Mouse (Mus musculus) heart, postnatal 25 days (tissue): ENCODE data around the gene Psmd12. TPM values are rescaled to one million over a fixed set of nuclear protein-coding genes. Genes with fewer than 3 reads are reported as not detected.

Source experiments
- DNase-seq: peaks from one replicate; pipeline ENCODE4 v3.0.0; 2022; ENCODE audit warnings: low spot score
- intact Hi-C: fragments of 180-260 bp; cut with DNase I; formaldehyde crosslinking; loops from one replicate; pipeline ENCODE4 v1.15.1; 2025
- total RNA-seq, 2 experiments: library from RNA; stranded (reverse); gene quantifications; 2 replicates each; pipeline ENCODE4 v1.2.3; 2021

Gene Psmd12
- total RNA-seq, 2 experiments from 2014 or later, result 84.7 to 87.4 TPM

DNA sequence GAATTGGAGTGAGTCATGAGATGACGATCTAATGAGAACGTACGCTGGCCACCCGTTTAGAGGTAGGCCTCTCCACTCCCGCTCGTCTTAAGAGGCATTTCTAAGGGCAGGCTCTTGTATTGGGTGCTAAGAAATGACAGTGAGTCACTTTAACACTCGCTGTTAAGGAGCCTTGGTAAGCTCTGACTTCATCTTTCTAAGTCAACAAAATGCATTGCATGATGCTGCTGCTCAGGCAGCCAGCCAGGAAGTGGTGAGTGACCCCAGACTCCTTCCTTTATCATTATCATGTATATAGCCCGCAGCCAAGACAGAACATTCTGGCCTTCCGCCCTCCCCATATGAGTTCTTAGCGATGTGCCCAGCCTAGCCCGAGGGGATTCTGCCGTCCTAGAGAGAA lies 21.0 kb upstream of the Psmd12 start:
- intact Hi-C loops, result no loop called here
- DNase-seq, result no peak

DNA sequence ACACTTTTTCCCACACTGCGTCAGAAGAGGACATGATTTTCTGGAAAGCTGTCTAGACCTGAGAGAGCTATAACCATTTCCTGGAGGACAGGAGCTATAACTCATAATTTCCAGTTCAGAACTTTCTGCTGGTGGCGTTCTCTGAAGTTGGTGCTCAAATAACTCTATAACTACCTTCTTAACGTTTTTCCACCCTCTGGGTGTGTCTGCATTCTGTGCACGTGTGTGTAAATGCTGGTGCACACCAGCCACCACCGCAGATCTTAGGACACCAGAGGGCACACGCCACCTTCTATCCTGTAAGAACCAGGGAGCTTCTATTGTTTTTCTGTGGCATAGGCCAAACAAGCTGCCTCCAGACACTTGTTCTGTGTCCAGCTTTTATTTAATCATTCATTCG lies 20.3 kb upstream of the Psmd12 start:
- intact Hi-C loops, result no loop called here
- no peak for DNase-seq

DNA sequence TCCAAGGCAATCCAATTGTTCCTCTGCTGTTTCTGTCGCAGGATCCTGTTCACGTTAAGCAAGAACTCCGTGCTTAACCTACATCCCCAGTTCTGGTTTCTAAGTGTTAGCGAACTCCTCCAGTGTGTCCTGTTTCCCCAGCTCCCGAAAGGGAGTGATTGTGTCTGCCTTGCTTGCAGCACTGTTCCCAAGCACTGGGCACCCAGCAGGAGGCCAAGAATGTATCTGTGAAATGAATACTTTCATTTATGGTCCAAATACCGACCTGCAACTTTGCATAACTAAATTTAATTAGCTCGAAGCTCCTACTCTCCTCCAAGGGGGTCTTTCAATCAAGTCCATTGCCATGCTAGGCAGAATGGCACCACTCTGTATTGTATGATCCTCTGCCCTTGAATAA lies 19.5 kb upstream of the Psmd12 start:
- no peak for DNase-seq
- intact Hi-C loops, result no loop called here

DNA sequence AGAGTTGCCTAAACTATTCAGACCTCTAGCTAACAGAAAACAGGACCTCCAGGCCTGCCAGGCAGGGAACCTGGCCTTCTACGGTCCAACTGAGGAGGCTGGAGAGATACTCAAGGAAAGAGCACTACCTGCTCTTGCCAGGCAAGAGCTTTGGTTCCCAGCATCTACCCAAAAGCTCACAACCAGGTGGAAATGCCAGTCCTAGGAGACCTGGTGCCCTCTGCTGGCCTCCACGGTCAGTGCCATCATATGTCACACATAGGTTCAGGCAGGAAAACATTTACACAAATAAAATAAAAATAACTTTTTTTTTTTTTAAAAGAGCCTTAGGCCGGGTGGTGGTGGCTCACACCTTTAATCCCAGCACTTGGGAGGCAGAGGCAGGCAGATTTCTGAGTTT lies 16.8 kb upstream of the Psmd12 start:
- no peak for DNase-seq
- intact Hi-C loops, result no loop called here

DNA sequence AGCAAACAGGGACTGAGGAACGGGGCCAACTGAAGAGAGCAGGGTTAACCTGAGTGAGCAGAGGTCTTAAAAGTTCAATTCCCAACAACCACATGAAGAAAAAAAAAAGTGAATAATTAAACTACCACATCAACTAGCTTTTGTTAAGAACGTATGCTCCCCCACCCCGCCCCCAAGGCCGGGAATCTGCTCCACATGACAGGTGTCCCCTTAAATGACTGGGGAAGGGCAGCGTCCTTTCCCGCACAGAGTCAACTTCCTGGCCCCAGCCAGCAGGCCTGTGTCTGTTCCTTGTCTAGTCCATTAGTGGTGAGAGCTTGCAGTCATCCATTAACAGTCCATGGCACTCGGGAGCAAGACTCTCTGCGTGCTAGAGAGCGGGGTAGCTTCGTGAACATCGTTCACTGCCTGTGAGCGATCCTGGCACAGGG lies 16.0 kb upstream of the Psmd12 start:
- DNase-seq, result no peak
- intact Hi-C loops, result no loop called here

DNA sequence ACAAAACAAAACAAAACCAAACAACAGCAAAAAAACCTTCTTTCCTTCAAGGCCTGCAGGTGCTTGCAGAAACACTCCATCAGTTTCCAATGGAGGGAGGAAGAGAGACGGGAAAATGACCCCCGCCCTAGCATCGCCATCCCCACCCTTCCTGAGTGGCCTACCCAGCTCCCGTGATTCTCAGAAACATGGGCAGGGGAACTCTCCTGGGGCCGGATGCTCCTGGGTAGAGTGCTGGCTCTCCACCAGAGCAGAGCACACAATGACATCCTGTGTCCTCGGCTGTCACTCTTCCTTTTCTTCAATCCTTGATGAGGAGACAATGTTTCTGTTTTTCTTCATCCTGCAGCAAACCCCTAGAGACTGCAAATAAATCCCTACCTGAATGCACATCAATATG lies 15.1 kb upstream of the Psmd12 start:
- DNase-seq, result no peak
- intact Hi-C loops, result loop anchor here (2.0 kb wide), 1 partner anchor 13 kb away; no protein-coding TSS in a partner anchor

DNA sequence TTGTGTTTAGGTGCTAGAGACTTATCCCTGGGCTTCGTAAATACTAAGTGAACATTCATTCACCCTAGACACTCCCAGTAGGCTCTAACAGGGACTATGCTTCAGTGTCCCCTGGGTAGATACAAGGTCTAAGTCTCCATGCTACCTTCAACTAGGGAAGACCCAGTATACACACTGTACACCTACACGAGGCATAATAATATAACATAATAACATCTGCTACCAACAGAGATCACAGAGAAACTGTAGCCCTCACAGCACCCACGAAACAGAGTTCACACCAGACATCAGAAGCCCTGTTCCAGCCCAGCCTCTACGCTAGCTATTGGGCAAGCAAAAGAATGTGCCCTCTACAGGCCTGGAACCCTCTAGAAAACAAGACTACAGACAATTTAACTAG lies 14.2 kb upstream of the Psmd12 start:
- DNase-seq, result no peak
- intact Hi-C loops, result loop anchor here (2.0 to 5.0 kb wide), 2 partner anchors 14 to 128 kb away; no protein-coding TSS in a partner anchor

DNA sequence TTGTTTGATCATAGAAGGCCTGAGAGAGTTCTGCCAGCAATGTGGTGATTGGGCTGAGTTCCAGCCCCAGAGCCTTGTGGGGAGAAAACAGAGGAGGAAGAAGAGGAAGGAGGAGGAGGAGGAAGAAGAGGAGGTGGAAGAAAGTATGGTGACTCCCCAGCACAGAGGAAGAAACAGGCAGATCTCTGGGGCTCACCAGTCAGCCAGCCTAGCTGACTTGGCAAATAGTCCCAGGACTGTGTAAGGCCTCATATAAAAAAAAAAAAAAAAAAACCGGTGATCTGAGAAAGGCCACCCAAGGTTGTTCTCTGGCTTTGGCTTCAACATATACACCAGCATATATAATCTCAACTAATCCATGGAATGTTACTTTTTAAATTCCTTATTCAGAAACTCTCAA lies 13.3 kb upstream of the Psmd12 start:
- intact Hi-C loops, result loop anchor here (2.0 to 5.0 kb wide), 3 partner anchors 15 to 129 kb away; no protein-coding TSS in a partner anchor
- no peak for DNase-seq

DNA sequence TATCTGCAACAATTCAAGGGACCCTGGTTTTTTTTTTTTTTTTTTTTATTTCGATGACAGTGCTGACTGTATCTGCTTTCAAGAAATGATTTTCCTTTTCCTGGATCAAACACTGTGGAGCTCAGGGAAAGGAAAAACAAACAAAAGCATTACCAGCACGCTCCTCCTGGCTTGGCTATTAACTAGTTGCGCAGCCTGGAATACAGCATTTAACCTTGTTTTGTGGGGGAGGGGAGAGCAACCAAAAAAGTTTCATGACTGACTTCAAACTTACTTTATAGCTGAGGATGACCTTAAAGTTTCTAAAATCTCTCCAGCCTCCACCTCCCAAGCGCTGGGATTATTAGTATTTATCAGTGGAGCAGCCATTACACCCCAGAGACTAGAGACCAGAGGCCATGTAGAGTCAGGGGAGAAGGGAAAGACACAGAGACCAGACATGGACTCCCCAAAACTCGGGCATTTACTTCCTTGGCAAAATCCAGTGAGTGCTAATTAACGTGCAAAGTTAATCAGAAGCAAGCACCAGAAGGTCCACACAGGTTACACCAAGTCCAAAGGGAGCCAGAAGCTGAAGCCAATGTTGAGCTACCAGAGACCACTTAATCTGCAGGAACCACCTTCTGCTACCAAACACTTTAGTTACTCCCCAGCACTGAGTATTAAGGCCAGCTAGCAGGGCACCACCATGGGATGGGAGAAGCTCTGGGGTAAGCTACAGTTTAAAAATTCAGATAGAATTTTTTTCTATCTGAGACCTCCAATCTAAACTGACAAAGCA lies 12.5 kb upstream of the Psmd12 start:
- intact Hi-C loops, result loop anchor here (2.0 to 5.0 kb wide), 2 partner anchors 86 to 130 kb away; no protein-coding TSS in a partner anchor
- no peak for DNase-seq

DNA sequence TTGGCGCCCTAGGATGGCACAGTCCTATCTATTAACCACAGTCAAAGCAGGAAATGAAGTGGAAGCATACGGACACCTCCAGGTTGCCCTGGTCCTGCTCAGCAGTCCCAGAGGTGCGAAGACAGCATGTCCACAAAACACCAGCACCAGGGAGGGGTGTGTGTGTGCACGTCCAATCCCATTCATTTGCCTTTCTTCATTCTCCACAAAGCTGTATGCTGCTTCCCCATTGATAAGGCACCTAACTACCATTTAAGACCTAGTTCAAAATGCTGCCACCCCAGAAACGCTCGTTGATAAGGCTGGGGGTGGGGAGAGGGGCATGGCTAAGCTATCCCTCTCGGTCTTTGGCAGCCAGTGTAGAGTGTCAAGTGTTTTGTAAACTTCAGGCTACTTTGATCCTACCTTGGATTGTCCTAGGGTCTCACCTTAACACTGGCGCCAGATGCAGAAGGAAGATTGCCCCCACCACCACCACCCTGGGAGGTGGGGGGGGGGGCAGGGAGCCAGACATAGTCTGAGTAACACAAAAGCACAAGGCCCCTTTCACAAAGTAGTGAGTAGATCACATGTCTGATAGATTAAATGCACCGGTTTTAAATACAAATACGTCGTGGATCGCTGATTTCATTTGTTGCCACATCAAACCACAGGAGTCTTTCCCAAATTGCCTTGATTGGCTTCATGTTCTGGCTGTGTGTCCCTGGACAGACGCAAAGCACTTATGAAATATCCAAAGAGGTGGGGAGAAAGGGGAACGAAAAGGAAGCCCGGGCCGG lies 10.8 kb upstream of the Psmd12 start:
- intact Hi-C loops, result loop anchor here (2.0 to 5.0 kb wide), 3 partner anchors 50 to 131 kb away; no protein-coding TSS in a partner anchor
- DNase-seq, result no peak

DNA sequence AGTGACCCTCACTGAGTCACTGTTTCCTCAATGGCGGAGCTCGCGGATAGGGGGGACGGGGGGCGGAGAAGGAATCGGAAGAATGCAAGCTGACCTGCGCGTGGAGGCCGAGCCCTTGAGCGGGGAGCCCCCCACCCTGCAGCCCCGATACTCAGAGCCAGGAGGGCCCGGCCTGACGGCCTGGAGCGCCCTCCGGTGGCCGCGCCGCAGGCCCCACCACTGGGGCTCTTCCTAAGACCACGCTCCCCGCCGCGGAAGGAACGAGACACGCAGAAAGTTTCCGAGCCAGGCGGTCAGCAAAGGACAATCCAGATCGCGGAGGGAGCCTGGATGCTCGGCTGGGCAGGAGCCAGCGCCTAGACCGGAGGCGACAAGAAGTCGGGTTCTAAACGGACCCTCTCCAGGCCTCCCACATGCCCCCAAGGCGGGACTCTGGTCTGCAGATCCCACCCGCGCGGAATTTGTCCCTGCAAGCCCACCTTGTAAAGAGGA lies 10.2 kb upstream of the Psmd12 start:
- intact Hi-C loops, result loop anchor here (2.0 to 5.0 kb wide), 3 partner anchors 50 to 132 kb away; no protein-coding TSS in a partner anchor
- peak; percentile 63 for DNase-seq

DNA sequence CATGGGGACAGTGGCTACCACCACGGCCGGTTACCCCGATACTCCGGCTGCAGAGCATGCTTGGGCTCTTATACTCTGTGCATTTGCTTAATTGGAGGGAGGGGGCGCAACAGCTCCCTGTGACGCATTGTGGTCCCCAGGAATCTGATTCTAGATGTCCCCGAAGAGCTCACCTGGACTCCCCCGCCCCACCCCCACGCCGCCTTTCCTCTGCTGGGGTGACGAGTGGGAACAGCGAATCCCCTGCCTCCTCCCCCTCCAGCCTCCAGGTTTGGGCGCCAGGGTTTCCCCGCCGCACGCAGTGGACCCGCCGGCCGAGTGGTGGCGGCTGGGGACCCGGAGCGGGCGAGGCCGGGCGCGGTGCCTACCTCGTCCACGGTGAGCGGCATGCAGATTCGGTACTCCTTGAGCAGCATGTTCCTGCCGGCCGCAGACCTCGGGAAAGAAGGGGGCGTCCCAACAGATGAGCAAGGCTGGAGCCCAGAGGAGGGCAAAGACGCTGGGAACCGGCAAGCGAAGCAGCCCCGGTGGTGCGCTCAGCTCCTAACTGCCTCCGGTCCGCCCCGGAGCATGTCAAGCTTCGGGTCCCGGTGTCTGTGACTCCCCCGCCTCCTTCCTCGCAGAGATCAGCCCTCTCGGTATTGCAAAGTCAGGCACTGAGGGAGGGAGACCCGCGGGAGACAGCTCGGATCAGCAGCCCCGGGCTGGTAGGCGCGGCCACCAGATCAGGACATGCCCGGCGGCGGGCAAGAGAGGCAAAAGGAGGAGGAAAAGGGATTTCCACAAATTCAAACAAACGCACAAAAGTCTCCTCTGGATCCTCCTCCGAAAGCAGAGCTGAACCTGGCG lies 9.5 kb upstream of the Psmd12 start:
- intact Hi-C loops, result loop anchor here (1.0 to 5.0 kb wide), 4 partner anchors 51 to 193 kb away; no protein-coding TSS in a partner anchor
- DNase-seq, result peak; percentile 29

DNA sequence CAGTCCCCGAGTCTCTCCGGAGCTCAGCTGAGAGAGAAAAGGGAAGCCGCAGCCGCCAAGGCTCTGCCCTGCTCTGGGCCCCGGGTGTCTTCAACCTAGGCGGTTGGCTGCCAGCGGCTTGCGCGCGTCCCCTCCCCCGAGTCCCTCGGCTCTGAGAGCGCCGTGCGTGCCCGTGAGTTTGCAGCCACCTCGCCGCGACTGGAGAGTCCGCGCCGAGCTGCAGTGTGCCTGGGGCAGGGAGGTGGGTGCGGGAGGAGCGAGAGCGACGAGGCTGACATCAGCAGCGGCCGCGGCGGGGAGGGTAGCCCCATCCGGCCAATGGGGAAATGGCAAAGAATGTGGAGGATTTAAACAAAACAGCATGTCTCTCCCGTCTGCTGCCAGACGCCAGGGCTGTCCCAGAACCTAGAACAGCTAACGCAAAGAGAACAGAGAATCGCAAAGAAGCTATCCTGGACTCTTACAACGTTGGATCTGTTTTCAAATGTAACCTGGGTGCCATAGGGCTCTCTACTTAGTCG lies 8.7 kb upstream of the Psmd12 start, which contains the start of gene Pitpnc1:
Pitpnc1 (minus strand) TSS at position 179 of the 521 bp plus-strand sequence.
- intact Hi-C loops, result loop anchor here (1.0 kb wide), 1 partner anchor 194 kb away; no protein-coding TSS in a partner anchor
- DNase-seq, result peak; percentile 79

DNA sequence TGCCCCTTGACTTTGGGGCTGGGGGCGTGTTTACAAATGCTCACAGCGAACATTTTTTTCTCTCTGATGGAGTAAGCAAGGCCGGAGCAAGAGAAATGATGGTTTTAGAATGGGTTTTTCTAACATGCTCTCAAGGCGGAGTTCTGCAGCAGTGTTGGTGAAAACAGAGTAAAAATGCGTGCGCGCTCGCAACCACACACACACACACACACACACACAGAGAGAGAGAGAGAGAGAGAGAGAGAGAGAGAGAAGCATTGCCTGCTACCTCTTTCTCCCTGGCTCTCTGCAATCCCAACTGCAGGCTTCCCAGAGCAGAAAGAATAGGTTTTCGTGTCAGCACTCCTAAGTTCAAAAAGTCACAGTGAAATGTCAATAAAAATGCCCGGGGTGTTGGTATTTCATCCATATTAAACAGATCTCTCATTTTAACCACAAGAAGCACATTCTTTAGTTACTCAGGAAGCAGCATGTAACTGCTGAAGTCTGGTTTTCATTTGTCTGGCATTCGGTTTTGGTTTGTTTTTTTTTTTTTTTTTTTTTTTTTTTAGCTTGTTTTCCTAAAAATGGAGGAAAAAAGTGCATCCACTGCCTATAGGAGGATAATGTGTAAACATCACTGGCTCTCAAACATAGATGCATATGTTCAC lies 8.1 kb upstream of the Psmd12 start:
- intact Hi-C loops, result no loop called here
- no peak for DNase-seq

DNA sequence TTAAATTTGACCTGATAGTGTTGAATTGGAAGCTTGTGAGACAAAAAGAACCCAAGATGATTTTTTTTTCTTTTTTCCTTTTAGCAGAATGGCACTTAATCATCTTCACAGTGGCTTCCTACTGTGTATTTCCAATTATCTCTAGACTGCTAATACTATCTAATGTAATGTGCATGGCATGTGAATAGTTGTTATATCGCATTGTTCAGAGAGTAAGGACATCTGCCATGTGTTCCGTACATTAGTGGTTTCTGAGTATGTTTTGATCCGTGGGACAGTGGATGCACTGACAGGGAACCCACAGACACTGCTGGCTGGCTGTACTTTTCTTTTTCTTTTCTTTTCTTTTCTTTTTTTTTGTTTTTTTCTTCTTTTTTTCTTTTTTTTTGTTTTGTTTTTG lies 7.0 kb upstream of the Psmd12 start:
- intact Hi-C loops, result loop anchor here (2.0 kb wide), 1 partner anchor 260 kb away; no protein-coding TSS in a partner anchor
- DNase-seq, result no peak

DNA sequence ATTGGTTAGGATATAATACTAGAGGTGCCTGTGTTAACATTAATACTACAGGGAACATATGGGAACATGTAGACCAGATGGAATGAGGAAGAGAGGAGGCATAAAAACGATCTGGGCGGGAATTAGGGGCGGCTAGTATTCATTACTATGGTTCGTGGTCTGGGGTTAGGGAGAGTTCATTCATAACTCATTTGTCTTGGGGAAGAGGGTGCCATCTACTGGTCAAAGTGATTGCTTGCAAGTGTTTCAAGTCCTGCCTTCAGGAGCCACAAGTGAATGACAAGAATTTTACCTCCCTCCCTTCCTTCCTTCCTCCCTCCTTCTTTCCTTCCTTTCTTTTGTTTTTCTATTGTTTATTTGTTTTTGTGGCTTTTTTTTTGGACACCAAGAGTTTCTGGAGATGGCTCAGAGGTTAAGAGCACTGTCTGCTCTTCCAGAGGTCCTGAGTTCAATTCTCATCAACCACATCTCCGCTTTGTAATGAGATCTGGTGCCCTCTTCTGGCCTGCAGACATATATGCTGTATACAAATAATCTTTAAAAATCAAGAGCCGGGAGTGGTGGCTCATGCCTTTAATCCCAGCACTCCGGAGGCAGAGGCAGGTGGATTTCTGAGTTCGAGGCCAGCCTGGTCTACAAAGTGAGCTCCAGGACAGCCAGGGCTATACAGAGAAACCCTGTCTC lies 6.0 kb upstream of the Psmd12 start:
- intact Hi-C loops, result loop anchor here (2.0 kb wide), 1 partner anchor 260 kb away; no protein-coding TSS in a partner anchor

DNA sequence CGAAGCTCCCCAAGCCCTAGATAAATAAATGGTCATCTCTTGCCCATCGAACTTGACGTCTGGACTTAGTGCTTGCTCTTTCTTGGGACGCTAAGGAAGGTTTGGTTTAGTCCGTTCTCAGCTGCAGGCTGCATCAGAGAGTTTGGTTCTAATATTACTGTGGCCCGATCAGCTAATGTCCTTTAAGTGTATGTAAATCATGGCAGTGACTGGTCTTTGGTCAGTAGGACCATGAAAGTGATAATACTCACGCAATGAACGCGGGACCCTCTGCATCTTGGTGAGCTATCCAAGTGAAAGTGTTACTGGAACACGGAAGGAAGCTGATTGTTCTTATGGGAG lies 549 bp downstream of the Psmd12 start:
- intact Hi-C loops, result no loop called here
- no peak for DNase-seq

More for the DNA sequence above, 6.0 kb upstream of the Psmd12 start:
- no peak for DNase-seq

DNA sequence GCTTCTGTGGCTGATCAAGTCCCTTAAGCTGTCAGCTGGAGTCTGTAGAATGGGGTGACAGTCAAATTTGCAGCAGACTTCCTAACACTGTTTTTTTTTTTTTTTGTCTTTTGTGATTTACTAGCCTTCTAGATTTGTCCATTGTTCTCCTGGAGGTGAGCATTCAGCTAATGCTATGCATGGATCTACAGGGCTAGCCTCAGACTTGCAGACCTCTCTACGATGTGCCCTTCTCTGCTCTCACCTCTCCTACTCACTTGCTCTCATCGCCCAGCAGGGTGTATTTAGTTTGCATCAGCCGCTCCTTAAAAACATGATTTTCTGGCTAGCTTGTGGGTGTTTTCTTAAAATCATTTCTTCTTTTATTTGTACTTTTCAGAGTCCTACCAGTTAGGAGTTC lies 5.1 kb downstream of the Psmd12 start:
- DNase-seq, result no peak
- intact Hi-C loops, result no loop called here
